Mouse (Mus musculus): ENCODE measurements around the gene Akap5.

DNA sequence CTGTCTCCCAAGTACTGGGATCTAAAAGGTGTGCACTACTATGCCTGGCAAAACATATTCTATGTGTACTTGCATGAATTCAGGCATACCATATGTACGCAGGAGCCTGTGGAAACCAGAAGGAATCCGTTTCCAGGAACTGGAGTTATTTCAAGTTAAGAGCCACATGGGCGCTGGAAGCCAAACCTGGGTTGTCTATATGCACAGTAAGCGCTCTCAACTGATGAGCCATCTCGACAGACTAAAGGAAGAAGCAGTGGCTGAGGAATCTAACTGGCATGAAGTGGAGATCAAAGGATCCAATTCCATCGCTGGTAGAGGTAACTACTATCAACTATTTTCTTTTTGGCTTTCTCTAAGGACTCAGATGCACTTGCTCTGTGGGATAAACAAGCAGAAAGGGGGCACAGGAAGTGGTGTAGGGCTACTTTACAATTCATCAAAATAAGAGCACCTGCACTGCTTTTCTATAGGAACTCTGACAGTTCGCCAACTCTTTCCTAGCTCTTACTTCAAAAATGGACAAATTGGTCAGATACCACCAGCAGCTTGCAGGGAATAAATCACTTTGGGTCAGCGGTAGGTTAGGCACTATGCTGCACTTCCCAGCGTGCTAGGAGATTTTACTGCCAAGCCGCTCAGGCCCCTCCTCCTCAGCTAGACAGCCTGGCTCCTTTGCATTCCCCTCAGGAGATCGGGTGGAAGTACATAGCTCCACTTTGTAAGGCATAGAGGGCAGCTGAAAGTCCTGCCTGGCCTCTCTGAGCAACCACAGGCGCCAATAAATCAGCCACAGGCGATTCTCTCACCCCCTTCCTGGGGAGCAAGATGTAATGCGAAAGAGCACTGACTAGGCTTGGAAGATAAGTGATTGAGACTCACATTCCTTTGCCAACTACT is 42.7 kb downstream of the Akap5 start:
- TF ChIP-seq CTCF (conservative IDR thresholded peaks at IDR 0.05; ENCODE audit: low read length), result no peak
- no peak for TF ChIP-seq POU5F1 (IDR thresholded peaks at IDR 0.05; ENCODE audit: borderline replicate concordance, low read length)
